16 mouse cellular contexts compared by ENCODE assay signal in the genomic region with DNA sequence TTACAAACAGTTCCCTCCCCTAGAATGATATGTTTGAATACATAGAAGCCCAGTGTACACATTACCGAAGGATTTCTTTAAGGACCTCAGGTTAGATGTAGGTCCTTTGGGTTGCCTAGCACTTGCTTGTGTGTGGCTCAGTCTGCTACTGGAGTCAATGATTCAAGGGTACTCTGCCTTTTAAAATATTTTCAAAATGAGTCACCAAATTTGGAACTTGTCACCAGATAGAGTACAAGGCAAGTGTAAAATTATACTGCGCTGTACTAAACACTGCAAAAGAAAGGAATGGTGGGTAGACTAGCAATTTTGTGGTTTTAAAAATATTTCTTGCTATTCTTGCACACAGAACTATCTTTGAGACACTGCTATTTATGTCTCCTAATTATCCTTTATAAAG. TPM values are rescaled to one million over a fixed set of nuclear protein-coding genes. Genes with fewer than 3 reads are reported as not detected.
"Had no signal": no experiment of that assay in that cellular context is flagged by ENCODE, and none has a peak within 500 bp of the region (broad histone marks: within the 10 kb centered on the region; RNA-seq: fewer than 3 reads in every experiment).

No protein-coding gene starts in this region.

- DNase-seq: kidney, adult 18-20 months; kidney, adult 9 months; kidney, postnatal 14 days; kidney, postnatal 4 days; left cerebral cortex, postnatal 4 days; liver, postnatal 0 days; lung, embryonic 14.5 days; lung, postnatal 10 days; lung, postnatal 4 days; right cerebral cortex, adult 18-20 months; right cerebral cortex, postnatal 25 days; spleen, adult 18-20 months; thymus, postnatal 25 days had no signal

RNA-seq across cellular contexts. Expression of a gene that starts 47.3 kb away (rescaled TPM):
- total RNA-seq: megakaryocyte progenitor cell, adult 5-6 weeks; megakaryocyte-erythroid progenitor cell, adult 5-6 weeks; monocyte, adult 5-6 weeks had no signal
